Mouse (Mus musculus): ENCODE data around the gene Xpr1. TPM values are rescaled to one million over a fixed set of nuclear protein-coding genes. Genes with fewer than 3 reads are reported as not detected.
A peak's percentile ranks its signal among the peaks of the same experiment; 100 is the strongest.
"Not testable (repeated sequence)": the region's sequence is repeated elsewhere in the genome, so short reads cannot be mapped to it uniquely, and the experiment has no call there.

Gene Xpr1
- polyA plus RNA-seq, 1 experiment from 2014 or later: 7.5 TPM

DNA sequence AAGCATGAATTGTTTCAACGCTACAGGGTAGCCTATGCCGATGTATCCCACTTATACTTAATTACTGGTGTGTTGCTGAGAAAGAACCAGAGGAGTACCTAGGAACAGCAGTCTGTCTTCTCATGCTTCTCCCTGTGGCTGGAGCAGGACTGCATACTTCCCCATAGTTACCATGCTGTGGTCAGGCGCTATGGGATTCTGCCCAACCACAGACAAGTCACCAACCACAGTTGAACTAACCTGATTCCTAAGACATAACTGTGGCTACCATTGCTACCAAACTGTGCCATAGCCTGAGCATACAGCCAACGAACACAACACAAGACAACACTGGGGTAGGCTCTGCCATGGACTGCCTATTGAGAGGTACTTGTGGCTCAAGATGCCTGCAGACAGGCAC is 144.3 kb downstream of the Xpr1 start:
- no peak for ATAC-seq (ENCODE audit: insufficient number of reproducible peaks, low FRiP score, low TSS enrichment, low read depth)
- no peak overlapping the region for H3K4me2 ChIP-seq
- no peaks in the 10 kb centered on the region for H3K9me3 ChIP-seq
- no peaks in the 10 kb centered on the region for H3K36me3 ChIP-seq
- no peaks in the 10 kb centered on the region for H3K27me3 ChIP-seq
- WGBS: 71% methylated on average over 4 of the region's 4 CpGs
- H3K4me1 ChIP-seq: peaks cover 7% of the 10 kb centered on the region; the same call in 1 of the 2 replicates
- H3K9ac ChIP-seq: no peak overlapping the region
- H3K27ac ChIP-seq: peak overlapping the region; percentile 27; the same call in 1 of the 2 replicates
- H3K4me3 ChIP-seq: no peak overlapping the region

DNA sequence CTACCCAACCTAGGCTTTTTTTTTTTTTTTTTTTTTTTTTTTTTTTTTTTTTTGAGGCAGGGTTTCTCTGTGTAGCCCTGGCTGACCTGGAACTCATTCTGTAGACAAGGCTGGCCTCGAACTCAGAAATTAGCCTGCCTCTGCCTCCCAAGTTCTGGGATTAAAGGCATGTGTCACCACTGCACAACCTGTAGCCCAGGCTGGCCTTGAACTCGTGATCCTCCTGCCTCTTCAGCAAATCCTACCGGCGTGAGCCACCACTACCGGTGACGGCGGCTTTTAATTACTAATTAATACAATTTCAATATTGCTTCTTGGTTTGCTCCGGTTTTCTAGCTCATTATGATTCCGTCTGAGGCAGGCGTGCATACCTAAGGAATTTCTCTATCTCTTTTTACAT is 154.7 kb downstream of the Xpr1 start:
- H3K27me3 ChIP-seq; H3K9me3 ChIP-seq; H3K4me1 ChIP-seq; H3K4me2 ChIP-seq; H3K36me3 ChIP-seq; ATAC-seq (ENCODE audit: insufficient number of reproducible peaks, low FRiP score, low TSS enrichment, low read depth); H3K27ac ChIP-seq; H3K4me3 ChIP-seq; H3K9ac ChIP-seq: not testable (repeated sequence)
- 90% methylated on average over 10 of the region's 10 CpGs for WGBS

DNA sequence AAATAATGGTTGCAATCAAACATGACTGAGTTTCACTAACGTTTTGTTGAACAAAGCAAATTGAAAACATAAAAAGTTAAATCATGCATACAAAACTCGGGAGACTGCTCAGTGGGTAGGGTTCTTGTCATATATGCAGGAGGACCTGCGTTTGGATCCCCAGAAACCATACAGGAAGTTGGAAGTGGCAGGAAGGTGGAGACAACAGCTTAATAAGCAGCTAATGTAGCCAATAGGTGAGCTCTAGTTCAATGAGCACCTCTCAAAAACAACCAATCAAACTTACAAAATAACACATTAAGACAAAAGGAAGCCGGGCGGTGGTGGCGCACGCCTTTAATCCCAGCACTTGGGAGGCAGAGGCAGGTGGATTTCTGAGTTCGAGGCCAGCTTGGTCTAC is 162.9 kb downstream of the Xpr1 start:
- no peaks in the 10 kb centered on the region for H3K27me3 ChIP-seq
- H3K9me3 ChIP-seq: no peaks in the 10 kb centered on the region
- no peak overlapping the region for H3K9ac ChIP-seq
- no peak overlapping the region for H3K4me3 ChIP-seq
- H3K27ac ChIP-seq: no peak overlapping the region
- H3K4me2 ChIP-seq: no peak overlapping the region
- ATAC-seq (ENCODE audit: insufficient number of reproducible peaks, low FRiP score, low TSS enrichment, low read depth): no peak
- H3K4me1 ChIP-seq: peaks cover 7% of the 10 kb centered on the region; the same call in 1 of the 2 replicates
- H3K36me3 ChIP-seq: no peaks in the 10 kb centered on the region
- 90% methylated on average over 8 of the region's 8 CpGs for WGBS

DNA sequence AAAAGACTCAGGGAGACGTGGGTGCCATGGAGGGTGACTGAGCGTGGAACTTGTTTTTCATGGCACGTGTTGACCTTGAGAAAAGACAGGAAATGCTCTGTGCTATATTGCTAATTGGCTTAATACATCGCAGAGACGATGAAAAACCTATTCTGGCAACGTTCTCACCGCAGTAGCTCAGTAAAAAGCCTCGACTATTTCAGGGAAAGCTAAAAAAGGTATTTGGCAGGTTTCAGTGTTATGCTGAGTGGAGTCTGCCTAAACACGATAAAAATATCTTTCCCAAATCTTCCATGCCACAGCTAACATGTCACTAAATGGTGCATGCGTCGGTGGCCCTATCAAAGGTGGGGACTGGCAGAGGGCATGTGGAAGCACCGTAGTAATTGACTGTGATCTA is 164.1 kb downstream of the Xpr1 start:
- no peak overlapping the region for H3K4me2 ChIP-seq
- H3K4me1 ChIP-seq: peaks cover 7% of the 10 kb centered on the region; the same call in 1 of the 2 replicates
- no peak overlapping the region for H3K4me3 ChIP-seq
- ATAC-seq (ENCODE audit: insufficient number of reproducible peaks, low FRiP score, low TSS enrichment, low read depth): no peak
- H3K27ac ChIP-seq: no peak overlapping the region
- H3K27me3 ChIP-seq: no peaks in the 10 kb centered on the region
- 49% methylated on average over 12 of the region's 12 CpGs for WGBS
- no peaks in the 10 kb centered on the region for H3K9me3 ChIP-seq
- H3K9ac ChIP-seq: no peak overlapping the region
- no peaks in the 10 kb centered on the region for H3K36me3 ChIP-seq

DNA sequence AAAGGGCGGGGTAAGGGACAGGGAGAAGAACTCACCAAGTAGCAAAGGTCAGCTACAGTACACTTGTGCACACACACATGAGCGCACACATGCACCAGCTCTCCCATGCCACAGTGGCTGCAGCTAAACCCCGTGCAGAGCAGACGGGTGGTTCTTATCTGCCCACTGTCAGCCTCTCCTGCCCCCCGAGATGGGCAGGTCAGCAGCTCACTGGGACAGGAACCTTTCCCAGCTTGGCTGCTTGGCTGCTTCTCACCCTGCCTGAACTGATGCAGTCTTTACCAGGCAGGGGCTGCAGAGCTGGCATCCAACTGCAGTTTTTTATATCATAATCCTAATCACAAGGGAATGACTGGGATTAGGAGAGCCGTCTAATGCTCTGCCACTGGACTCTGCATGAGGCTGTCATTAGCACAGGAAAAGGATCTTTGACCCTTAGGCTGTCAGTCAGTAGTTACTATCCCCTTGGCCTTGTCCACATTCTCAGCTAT is 164.5 kb downstream of the Xpr1 start:
- ATAC-seq (ENCODE audit: insufficient number of reproducible peaks, low FRiP score, low TSS enrichment, low read depth): no peak
- Histone ChIP-seq H3K4me1 (peaks cover 7% of the 10 kb centered on the region; the same call in 1 of the 2 replicates), H3K27ac (no peak overlapping the region), H3K4me3 (no peak overlapping the region), H3K36me3 (no peaks in the 10 kb centered on the region), H3K9ac (no peak overlapping the region), H3K9me3 (no peaks in the 10 kb centered on the region), H3K4me2 (no peak overlapping the region), H3K27me3 (no peaks in the 10 kb centered on the region)
- WGBS: 60% methylated on average over 6 of the region's 6 CpGs

DNA sequence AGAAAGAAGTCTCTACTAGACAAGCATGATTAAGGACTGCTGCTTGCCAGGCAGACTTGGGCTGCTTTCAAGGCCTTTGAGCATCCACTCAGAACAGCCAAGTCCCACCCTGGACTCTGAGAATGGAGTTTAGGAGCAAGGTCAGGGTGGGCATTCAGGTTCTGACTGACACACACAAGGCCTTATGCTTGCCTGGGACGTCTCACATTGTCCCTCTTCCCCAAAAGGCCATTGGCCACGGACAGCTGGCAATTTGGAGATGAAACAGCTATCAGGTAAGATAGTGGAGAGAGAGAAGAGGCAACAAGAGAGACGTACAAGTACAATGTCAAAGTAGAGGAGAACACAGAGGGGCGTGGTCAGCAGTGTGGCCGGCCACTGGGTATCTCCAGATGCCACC is 165.6 kb downstream of the Xpr1 start:
- Histone ChIP-seq H3K9ac (no peak overlapping the region), H3K4me3 (no peak overlapping the region), H3K36me3 (no peaks in the 10 kb centered on the region), H3K4me1 (peaks cover 7% of the 10 kb centered on the region; the same call in 1 of the 2 replicates), H3K9me3 (no peaks in the 10 kb centered on the region), H3K4me2 (no peak overlapping the region), H3K27me3 (no peaks in the 10 kb centered on the region), H3K27ac (no peak overlapping the region)
- 81% methylated on average over 5 of the region's 5 CpGs for WGBS
- no peak for ATAC-seq (ENCODE audit: insufficient number of reproducible peaks, low FRiP score, low TSS enrichment, low read depth)

DNA sequence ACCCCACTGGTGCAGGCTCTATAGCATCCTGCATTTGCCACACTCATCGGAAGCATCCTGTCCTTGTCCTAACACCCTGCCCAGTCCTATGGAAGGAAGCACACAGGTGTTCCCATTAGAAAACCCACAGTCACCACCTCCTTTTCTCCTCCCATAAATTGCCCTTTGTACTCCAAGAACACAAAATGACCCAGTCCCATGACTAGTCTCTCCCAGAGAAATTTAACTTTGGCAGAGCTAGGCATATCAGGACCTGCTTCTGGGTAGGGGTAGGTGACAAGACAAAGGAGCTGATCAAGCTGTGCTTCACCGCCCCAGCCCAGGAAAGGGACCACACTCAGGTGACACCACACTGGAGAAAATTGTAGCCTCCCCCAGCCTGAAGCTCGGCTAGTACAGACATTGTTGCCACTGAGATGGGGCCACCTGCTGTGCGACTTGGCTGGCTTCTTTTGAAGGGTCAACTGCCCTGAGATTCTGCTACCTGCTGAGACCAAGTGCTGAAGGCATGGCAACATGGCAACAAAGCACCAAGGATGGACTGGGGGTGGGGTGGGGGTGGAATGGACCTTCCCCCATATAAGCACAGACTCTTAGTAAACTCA is 166.6 kb downstream of the Xpr1 start:
- ATAC-seq (ENCODE audit: insufficient number of reproducible peaks, low FRiP score, low TSS enrichment, low read depth): no peak
- Histone ChIP-seq H3K27me3 (no peaks in the 10 kb centered on the region), H3K4me3 (no peak overlapping the region), H3K9ac (no peak overlapping the region), H3K4me1 (peaks cover 9% of the 10 kb centered on the region), H3K27ac (no peak overlapping the region), H3K4me2 (no peak overlapping the region), H3K9me3 (no peaks in the 10 kb centered on the region), H3K36me3 (no peaks in the 10 kb centered on the region)
- 46% methylated on average over 4 of the region's 4 CpGs for WGBS

DNA sequence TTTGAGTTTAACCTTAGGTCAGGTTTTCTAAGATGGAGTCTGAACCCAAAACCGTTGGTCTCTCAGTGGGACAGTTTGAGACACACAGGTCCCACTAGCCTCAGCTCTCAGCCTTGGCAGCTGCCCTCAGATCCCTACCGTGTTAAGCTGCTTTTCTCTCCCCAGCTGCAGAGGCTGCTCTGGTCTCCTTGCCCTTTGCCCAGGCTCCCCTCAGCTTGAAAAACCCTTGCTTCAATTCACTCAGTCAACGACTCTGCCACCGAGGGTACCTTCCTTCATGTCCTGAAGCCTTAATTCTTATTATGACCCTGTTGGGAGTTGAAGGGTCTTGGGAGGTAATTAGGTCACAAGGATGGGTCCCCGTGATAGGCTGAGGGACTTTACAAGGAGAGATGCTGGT is 167.3 kb downstream of the Xpr1 start:
- peaks cover 14% of the 10 kb centered on the region for H3K4me1 ChIP-seq
- 38% methylated on average over 5 of the region's 5 CpGs for WGBS
- ATAC-seq (ENCODE audit: insufficient number of reproducible peaks, low FRiP score, low TSS enrichment, low read depth): no peak

DNA sequence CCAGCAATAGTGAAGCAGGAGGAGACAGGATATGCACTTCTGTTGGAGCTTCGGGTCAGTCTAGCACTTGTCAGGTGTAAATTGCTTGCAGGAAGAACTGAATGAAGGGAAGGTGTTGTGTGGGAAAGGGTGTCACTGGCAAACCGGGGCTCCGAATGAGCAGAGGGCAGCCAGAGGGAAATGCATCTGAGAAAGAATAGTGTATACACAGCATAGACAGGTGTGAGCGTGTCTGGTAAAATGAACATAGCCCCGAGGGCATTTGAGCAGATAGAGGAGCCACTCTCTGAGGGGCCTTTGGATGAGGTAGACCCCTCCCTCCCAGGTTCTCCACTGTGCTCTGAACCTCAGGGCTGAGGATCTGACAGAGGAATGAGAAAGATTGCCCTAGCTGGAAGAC is 169.2 kb downstream of the Xpr1 start:
- no peaks in the 10 kb centered on the region for H3K27me3 ChIP-seq
- no peak overlapping the region for H3K27ac ChIP-seq
- ATAC-seq (ENCODE audit: insufficient number of reproducible peaks, low FRiP score, low TSS enrichment, low read depth): no peak
- H3K9ac ChIP-seq: no peak overlapping the region
- H3K36me3 ChIP-seq: no peaks in the 10 kb centered on the region
- H3K4me1 ChIP-seq: peaks cover 13% of the 10 kb centered on the region
- no peaks in the 10 kb centered on the region for H3K9me3 ChIP-seq
- 35% methylated on average over 5 of the region's 5 CpGs for WGBS
- no peak overlapping the region for H3K4me3 ChIP-seq
- H3K4me2 ChIP-seq: no peak overlapping the region

More for the DNA sequence above, 167.3 kb downstream of the Xpr1 start:
- H3K27me3 ChIP-seq: no peaks in the 10 kb centered on the region
- no peak overlapping the region for H3K9ac ChIP-seq
- no peak overlapping the region for H3K4me2 ChIP-seq
- no peaks in the 10 kb centered on the region for H3K36me3 ChIP-seq
- H3K9me3 ChIP-seq: no peaks in the 10 kb centered on the region
- no peak overlapping the region for H3K4me3 ChIP-seq
- no peak overlapping the region for H3K27ac ChIP-seq

DNA sequence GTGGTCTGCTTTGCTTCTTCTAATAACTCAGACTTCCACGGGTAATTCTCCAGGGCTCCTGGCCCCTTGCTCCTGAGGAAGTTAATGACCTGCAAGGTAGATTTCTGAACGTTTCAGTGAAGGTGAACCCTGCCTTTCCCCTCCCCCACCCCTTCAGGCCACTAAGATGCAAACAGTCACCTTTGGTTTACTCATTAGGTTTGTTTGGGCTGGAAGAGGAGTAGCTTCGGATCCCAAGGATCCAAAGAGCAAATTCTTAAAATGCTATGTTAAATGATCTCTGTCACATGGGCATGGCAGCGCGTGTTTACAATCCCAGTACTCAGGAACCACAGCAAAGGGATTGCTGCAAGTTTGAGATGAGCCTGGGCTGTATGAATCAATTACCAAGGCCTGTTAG is 169.8 kb downstream of the Xpr1 start:
- no peak for ATAC-seq (ENCODE audit: insufficient number of reproducible peaks, low FRiP score, low TSS enrichment, low read depth)
- H3K4me1 ChIP-seq: peaks cover 11% of the 10 kb centered on the region; the same call in 1 of the 2 replicates
- no peaks in the 10 kb centered on the region for H3K27me3 ChIP-seq
- H3K9ac ChIP-seq: no peak overlapping the region
- H3K9me3 ChIP-seq: no peaks in the 10 kb centered on the region
- H3K36me3 ChIP-seq: no peaks in the 10 kb centered on the region
- no peak overlapping the region for H3K4me3 ChIP-seq
- no peak overlapping the region for H3K27ac ChIP-seq
- no peak overlapping the region for H3K4me2 ChIP-seq
- 28% methylated on average over 5 of the region's 5 CpGs for WGBS

DNA sequence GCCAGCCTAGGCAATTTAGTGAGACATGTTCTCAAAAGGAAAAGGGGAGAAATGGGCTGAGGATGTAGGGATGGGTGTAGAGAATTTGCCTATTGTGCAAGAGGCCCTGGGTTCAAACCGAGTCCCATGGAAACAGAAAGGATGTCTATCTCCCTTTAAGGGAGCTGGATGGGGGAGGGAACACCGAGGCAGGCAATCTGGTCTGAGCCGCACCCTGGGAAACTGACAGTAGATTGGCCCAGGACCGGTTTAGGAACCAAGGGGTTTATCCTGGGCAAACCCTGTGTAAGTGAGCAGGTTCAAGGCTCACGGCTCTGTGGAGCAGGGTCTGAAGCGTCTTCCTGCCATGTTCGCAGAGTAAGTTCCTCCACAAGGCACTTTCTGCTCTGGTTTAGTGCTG is 171.7 kb downstream of the Xpr1 start:
- Histone ChIP-seq H3K4me3 (peak overlapping the region; percentile 67; the same call in 1 of the 2 replicates), H3K9ac (no peak overlapping the region), H3K4me2 (peak overlapping the region; percentile 82; the same call in 1 of the 2 replicates), H3K27me3 (no peaks in the 10 kb centered on the region), H3K4me1 (peaks cover 15% of the 10 kb centered on the region; the same call in 1 of the 2 replicates), H3K9me3 (no peaks in the 10 kb centered on the region), H3K36me3 (peaks cover 15% of the 10 kb centered on the region), H3K27ac (no peak overlapping the region)
- no peak for ATAC-seq (ENCODE audit: insufficient number of reproducible peaks, low FRiP score, low TSS enrichment, low read depth)
- 63% methylated on average over 7 of the region's 7 CpGs for WGBS

DNA sequence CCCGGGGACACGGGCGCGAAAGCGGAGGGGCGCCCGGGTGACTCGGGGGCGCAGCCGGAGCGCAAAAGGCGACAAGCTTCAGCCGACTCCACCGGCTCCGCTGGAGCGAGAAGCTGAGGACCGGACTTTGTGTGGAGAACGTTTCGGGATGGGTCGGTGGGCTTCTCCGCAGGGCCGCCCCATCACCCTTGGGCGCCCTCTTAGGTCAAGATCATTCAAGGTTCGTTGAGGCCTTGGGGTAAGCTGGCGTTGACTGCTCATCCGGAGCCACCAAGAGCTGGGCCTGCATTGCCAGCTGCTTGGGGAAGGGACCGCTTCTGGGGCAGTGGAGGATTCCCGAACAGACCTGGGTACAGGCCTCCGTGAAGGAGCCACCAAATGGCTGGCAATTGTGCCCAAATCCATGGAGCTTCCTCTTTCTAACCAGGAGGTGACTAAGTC is 172.4 kb downstream of the Xpr1 start:
- WGBS: 3% methylated on average over 29 of the region's 29 CpGs
- no peak for ATAC-seq (ENCODE audit: insufficient number of reproducible peaks, low FRiP score, low TSS enrichment, low read depth)
- H3K36me3 ChIP-seq: peaks cover 15% of the 10 kb centered on the region
- H3K27ac ChIP-seq: peak overlapping the region; percentile 88
- peak overlapping the region; percentile 82 for H3K4me2 ChIP-seq
- H3K9ac ChIP-seq: peak overlapping the region; percentile 82
- H3K9me3 ChIP-seq: no peaks in the 10 kb centered on the region
- H3K4me1 ChIP-seq: peaks cover 22% of the 10 kb centered on the region
- H3K27me3 ChIP-seq: no peaks in the 10 kb centered on the region
- H3K4me3 ChIP-seq: peak overlapping the region; percentile 67

All from limb, embryonic 15.5 days (tissue).